Mouse (Mus musculus): ENCODE measurements around the gene Hist2h2bb. TPM values are rescaled to one million over a fixed set of nuclear protein-coding genes. Genes with fewer than 3 reads are reported as not detected.
"Not testable (repeated sequence)": the region's sequence is repeated elsewhere in the genome, so short reads cannot be mapped to it uniquely, and the experiment has no call there.

Hist2h2bb gene
- polyA plus RNA-seq, 1 experiment from 2014 or later: 3.2 TPM

- WGBS: 73% methylated on average over 3 of the region's 3 CpGs
- ATAC-seq: no peak
Measured at GRCm38 (mm10) chr3:96289201-96289600, 19.6 kb downstream of the Hist2h2bb start.

DNA sequence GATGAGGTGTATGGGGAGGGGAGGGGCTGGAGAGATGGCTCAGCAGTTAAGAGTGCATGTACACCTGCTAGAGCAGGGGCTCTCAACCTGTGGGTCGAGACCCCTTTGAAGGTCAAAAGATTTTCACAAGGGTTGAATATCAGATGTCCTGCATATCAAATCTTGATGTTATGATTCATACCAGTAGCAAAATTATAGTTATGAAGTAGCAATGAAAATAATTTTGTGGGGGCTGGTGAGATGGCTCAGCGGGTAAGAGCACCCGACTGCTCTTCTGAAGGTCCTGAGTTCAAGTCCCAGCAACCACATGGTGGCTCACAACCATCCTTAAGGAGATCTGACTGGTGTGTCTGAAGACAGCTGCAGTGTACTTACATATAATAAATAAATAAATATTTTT, 21.2 kb downstream of the Hist2h2bb start:
- H3K9ac ChIP-seq (replicated peaks; ENCODE audit: low read depth, low read length); H3K4me2 ChIP-seq (ENCODE audit: low read length): not testable (repeated sequence)

More at GRCm38 (mm10) chr3:96289201-96289600, 19.6 kb downstream of the Hist2h2bb start:
- no peaks in the 10 kb centered on the region for H3K4me1 ChIP-seq (replicated peaks; ENCODE audit: control insufficient read depth, insufficient read depth, low read length)
- no peak overlapping the region for H3K4me3 ChIP-seq (replicated peaks; ENCODE audit: low read length)
- no peak overlapping the region for H3K4me2 ChIP-seq (ENCODE audit: low read length)
- H3K9me3 ChIP-seq (ENCODE audit: control insufficient read depth, low read length): no peaks in the 10 kb centered on the region
- H3K36me3 ChIP-seq (ENCODE audit: control insufficient read depth, insufficient read depth): no peaks in the 10 kb centered on the region
- H3K27ac ChIP-seq (ENCODE audit: low read length): no peak overlapping the region
- peaks cover 10% of the 10 kb centered on the region; the same call in 1 of the 2 replicates for H3K27me3 ChIP-seq (replicated peaks; ENCODE audit: control insufficient read depth, insufficient read depth, low read length)
- no peak overlapping the region for H3K9ac ChIP-seq (replicated peaks; ENCODE audit: low read depth, low read length)

GRCm38 (mm10) chr3:96292641-96293040, 23.1 kb downstream of the Hist2h2bb start:
- WGBS: 56% methylated on average over 6 of the region's 6 CpGs
- Histone ChIP-seq H3K4me2 (ENCODE audit: low read length) (no peak overlapping the region), H3K9me3 (ENCODE audit: control insufficient read depth, low read length) (no peaks in the 10 kb centered on the region), H3K27me3 (replicated peaks; ENCODE audit: control insufficient read depth, insufficient read depth, low read length) (no peaks in the 10 kb centered on the region), H3K9ac (replicated peaks; ENCODE audit: low read depth, low read length) (no peak overlapping the region), H3K4me3 (replicated peaks; ENCODE audit: low read length) (no peak overlapping the region), H3K36me3 (ENCODE audit: control insufficient read depth, insufficient read depth) (no peaks in the 10 kb centered on the region), H3K4me1 (replicated peaks; ENCODE audit: control insufficient read depth, insufficient read depth, low read length) (no peaks in the 10 kb centered on the region), H3K27ac (ENCODE audit: low read length) (no peak overlapping the region)
- no peak for ATAC-seq

More for the DNA sequence above, 21.2 kb downstream of the Hist2h2bb start:
- not testable (repeated sequence) for H3K4me1 ChIP-seq (replicated peaks; ENCODE audit: control insufficient read depth, insufficient read depth, low read length); H3K27me3 ChIP-seq (replicated peaks; ENCODE audit: control insufficient read depth, insufficient read depth, low read length); H3K4me3 ChIP-seq (replicated peaks; ENCODE audit: low read length); H3K36me3 ChIP-seq (ENCODE audit: control insufficient read depth, insufficient read depth); H3K27ac ChIP-seq (ENCODE audit: low read length); H3K9me3 ChIP-seq (ENCODE audit: control insufficient read depth, low read length); ATAC-seq
- 94% methylated on average over 3 of the region's 3 CpGs for WGBS

GRCm38 (mm10) chr3:96293368-96293767, 23.8 kb downstream of the Hist2h2bb start:
- Histone ChIP-seq H3K4me1 (replicated peaks; ENCODE audit: control insufficient read depth, insufficient read depth, low read length) (no peaks in the 10 kb centered on the region), H3K9me3 (ENCODE audit: control insufficient read depth, low read length) (no peaks in the 10 kb centered on the region), H3K4me2 (ENCODE audit: low read length) (no peak overlapping the region), H3K9ac (replicated peaks; ENCODE audit: low read depth, low read length) (no peak overlapping the region), H3K36me3 (ENCODE audit: control insufficient read depth, insufficient read depth) (no peaks in the 10 kb centered on the region), H3K4me3 (replicated peaks; ENCODE audit: low read length) (no peak overlapping the region), H3K27me3 (replicated peaks; ENCODE audit: control insufficient read depth, insufficient read depth, low read length) (no peaks in the 10 kb centered on the region), H3K27ac (ENCODE audit: low read length) (no peak overlapping the region)
- WGBS: 51% methylated on average over 5 of the region's 5 CpGs
- no peak for ATAC-seq

DNA sequence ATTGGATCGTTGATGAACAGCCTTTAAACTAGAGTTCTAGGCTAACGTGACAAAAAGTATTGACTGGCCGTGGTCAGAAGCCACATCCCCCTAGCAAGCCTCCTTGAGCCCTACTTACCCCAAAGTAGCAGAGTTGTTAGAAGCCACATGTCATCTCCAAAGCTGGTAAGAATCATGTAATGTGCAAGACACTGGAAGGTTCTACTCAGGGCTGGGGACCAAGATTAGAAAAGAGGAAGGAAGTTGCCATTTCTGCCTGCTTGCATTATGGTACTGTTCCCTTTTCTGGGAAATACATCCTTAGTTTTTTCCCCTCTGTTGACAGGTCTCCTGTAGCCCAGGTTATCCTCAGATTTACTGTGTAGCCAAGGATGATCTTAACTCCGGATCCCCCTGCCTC, 24.2 kb downstream of the Hist2h2bb start, which contains the start of gene Fcgr1:
TSS of gene Fcgr1 (minus strand) at position 183 of the 400 bp plus-strand sequence.
- no peak within 1 kb of the TSS for H3K9ac ChIP-seq (replicated peaks; ENCODE audit: low read depth, low read length)
- H3K27ac ChIP-seq (ENCODE audit: low read length): no peak within 1 kb of the TSS
- WGBS: 79% methylated on average over 4 of the region's 4 CpGs

GRCm38 (mm10) chr3:96298360-96298759, 28.8 kb downstream of the Hist2h2bb start:
- 93% methylated on average over 4 of the region's 4 CpGs for WGBS
- Histone ChIP-seq H3K4me2 (ENCODE audit: low read length) (no peak overlapping the region), H3K4me1 (replicated peaks; ENCODE audit: control insufficient read depth, insufficient read depth, low read length) (no peaks in the 10 kb centered on the region), H3K4me3 (replicated peaks; ENCODE audit: low read length) (no peak overlapping the region), H3K9me3 (ENCODE audit: control insufficient read depth, low read length) (no peaks in the 10 kb centered on the region), H3K9ac (replicated peaks; ENCODE audit: low read depth, low read length) (no peak overlapping the region), H3K27me3 (replicated peaks; ENCODE audit: control insufficient read depth, insufficient read depth, low read length) (no peaks in the 10 kb centered on the region), H3K36me3 (ENCODE audit: control insufficient read depth, insufficient read depth) (no peaks in the 10 kb centered on the region), H3K27ac (ENCODE audit: low read length) (no peak overlapping the region)
- ATAC-seq: no peak

More for the DNA sequence above, 24.2 kb downstream of the Hist2h2bb start, which contains the start of gene Fcgr1:
- H3K36me3 ChIP-seq (ENCODE audit: control insufficient read depth, insufficient read depth): no peaks in the 10 kb centered on the region
- H3K4me1 ChIP-seq (replicated peaks; ENCODE audit: control insufficient read depth, insufficient read depth, low read length): no peaks in the 10 kb centered on the region
- no peaks in the 10 kb centered on the region for H3K9me3 ChIP-seq (ENCODE audit: control insufficient read depth, low read length)
- H3K27me3 ChIP-seq (replicated peaks; ENCODE audit: control insufficient read depth, insufficient read depth, low read length): no peaks in the 10 kb centered on the region
- H3K4me3 ChIP-seq (replicated peaks; ENCODE audit: low read length): no peak within 1 kb of the TSS
- no peak within 1 kb of the TSS for H3K4me2 ChIP-seq (ENCODE audit: low read length)
- no peak for ATAC-seq

DNA sequence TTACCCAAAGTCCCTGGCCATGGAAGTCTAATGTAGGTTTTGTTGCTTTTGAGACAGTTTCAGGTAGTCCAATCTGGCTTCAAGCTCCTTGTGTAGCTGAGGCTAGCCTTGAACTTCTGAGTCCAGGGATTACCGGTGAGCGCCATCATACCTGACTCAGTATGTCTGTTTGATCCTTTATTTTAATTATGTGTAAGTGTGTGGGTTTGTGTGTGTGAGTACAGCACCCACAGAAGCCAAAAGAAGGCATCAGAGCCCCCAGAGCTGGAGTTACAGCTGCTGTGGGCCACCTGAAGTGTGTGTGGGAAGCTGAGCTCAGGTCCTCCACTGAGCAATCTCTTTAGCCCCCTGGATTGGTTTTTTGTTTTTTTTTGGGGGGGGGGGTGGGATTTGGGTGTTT, 30.0 kb downstream of the Hist2h2bb start:
- Histone ChIP-seq H3K27me3 (replicated peaks; ENCODE audit: control insufficient read depth, insufficient read depth, low read length) (no peaks in the 10 kb centered on the region), H3K4me1 (replicated peaks; ENCODE audit: control insufficient read depth, insufficient read depth, low read length) (no peaks in the 10 kb centered on the region), H3K4me3 (replicated peaks; ENCODE audit: low read length) (no peak overlapping the region), H3K36me3 (ENCODE audit: control insufficient read depth, insufficient read depth) (no peaks in the 10 kb centered on the region), H3K9ac (replicated peaks; ENCODE audit: low read depth, low read length) (no peak overlapping the region), H3K9me3 (ENCODE audit: control insufficient read depth, low read length) (no peaks in the 10 kb centered on the region), H3K27ac (ENCODE audit: low read length) (no peak overlapping the region), H3K4me2 (ENCODE audit: low read length) (no peak overlapping the region)
- 96% methylated on average over 2 of the region's 2 CpGs for WGBS
- no peak for ATAC-seq

DNA sequence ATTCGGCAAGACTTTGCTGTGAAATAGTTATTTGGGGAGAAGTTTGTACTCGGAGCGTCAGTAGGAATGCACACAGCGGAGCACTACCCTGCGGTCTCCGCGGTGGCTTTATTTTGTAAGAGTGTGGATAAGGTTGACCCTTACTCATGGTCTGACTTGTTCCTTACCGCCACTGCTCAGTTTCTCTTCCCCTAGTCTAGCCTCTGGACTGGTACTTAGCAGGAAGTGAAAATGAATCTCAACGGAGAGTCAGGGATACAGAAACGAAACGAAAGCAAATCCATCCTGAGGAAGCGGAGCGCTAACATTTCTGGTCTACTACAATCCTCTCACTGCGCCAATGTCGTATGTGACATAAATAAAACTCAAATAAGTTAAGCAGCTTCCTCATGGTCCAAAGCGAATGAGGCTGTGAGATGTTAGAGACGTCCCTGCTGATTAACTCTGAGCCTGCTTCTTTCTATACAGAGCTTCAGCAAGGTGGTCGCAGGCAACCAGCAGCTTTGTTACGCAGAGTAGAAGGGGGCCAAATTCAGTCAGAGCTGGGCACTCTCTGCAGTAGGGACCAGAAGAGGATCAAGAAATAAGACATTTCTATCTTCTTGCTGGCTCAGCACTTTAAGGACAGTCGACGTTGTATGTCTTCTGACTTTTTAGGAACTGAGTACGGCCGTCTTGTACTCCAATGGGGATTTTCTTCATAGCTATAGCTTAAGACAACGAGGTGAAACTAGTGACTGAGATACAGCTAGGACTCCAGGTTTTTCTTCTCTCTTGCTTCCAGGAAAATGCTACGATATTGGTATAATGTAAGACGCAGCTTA, 31.4 kb downstream of the Hist2h2bb start:
- H3K4me2 ChIP-seq (ENCODE audit: low read length): no peak overlapping the region
- WGBS: 80% methylated on average over 26 of the region's 26 CpGs

DNA sequence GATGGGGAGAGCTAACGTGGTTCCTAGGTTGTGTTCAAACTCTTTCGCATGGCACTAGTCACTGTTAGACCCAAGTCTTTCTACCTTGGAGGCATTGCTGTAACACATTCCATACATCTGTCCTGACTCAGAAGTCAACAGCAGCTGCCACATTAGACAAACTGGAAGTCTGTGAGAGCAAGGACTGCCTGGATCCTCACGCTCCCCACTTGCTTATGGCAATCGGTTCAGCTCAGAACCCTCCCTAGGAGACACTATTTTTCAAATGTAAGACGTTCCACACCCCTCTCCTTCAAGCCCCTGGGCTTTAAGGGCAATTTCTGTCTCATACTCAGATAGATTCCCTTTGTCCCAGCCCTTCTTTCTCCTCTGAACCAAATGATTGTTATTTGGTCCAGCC, 32.5 kb downstream of the Hist2h2bb start:
- Histone ChIP-seq H3K4me1 (replicated peaks; ENCODE audit: control insufficient read depth, insufficient read depth, low read length) (no peaks in the 10 kb centered on the region), H3K27me3 (replicated peaks; ENCODE audit: control insufficient read depth, insufficient read depth, low read length) (no peaks in the 10 kb centered on the region), H3K4me2 (ENCODE audit: low read length) (no peak overlapping the region), H3K27ac (ENCODE audit: low read length) (no peak overlapping the region), H3K4me3 (replicated peaks; ENCODE audit: low read length) (no peak overlapping the region), H3K9me3 (ENCODE audit: control insufficient read depth, low read length) (no peaks in the 10 kb centered on the region), H3K36me3 (ENCODE audit: control insufficient read depth, insufficient read depth) (no peaks in the 10 kb centered on the region), H3K9ac (replicated peaks; ENCODE audit: low read depth, low read length) (no peak overlapping the region)
- no peak for ATAC-seq
- 89% methylated on average over 5 of the region's 5 CpGs for WGBS

More for the DNA sequence above, 31.4 kb downstream of the Hist2h2bb start:
- H3K4me3 ChIP-seq (replicated peaks; ENCODE audit: low read length): no peak overlapping the region
- no peaks in the 10 kb centered on the region for H3K27me3 ChIP-seq (replicated peaks; ENCODE audit: control insufficient read depth, insufficient read depth, low read length)
- H3K4me1 ChIP-seq (replicated peaks; ENCODE audit: control insufficient read depth, insufficient read depth, low read length): no peaks in the 10 kb centered on the region
- no peaks in the 10 kb centered on the region for H3K36me3 ChIP-seq (ENCODE audit: control insufficient read depth, insufficient read depth)
- H3K9me3 ChIP-seq (ENCODE audit: control insufficient read depth, low read length): no peaks in the 10 kb centered on the region
- H3K9ac ChIP-seq (replicated peaks; ENCODE audit: low read depth, low read length): no peak overlapping the region
- no peak overlapping the region for H3K27ac ChIP-seq (ENCODE audit: low read length)
- no peak for ATAC-seq
